Mouse (Mus musculus) regulatory T cell (primary cell): ENCODE data around the gene Ncor2.

Source experiments
- in situ Hi-C: fragments of 300-600 bp; cut with MboI, MseI; formaldehyde crosslinking; loops from one replicate; pipeline ENCODE4 v1.15.1; 2025; ENCODE audit warnings: high pct_unique_total_duplicates

The Ncor2 gene

DNA sequence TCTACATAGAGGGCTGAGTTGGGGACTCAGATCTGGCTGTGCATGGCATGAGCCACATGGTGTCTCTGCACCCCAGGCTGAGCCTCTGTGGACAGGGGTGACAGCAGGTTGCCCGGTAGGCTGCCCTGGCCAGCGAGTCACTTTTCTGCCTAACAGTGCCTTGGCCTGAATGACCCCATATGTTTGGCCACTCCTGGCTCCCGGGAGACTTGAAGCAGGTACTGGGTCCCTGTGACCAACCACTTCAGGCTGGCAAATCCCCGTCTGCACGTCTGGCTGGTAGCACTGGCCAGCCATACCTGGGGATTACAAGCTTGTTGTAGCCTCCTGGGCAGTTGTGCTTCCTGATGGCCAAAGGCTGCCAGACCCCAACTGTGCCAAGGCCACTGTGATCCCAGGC, 109.1 kb downstream of the Ncor2 start:
- in situ Hi-C loops, result no loop called here

DNA sequence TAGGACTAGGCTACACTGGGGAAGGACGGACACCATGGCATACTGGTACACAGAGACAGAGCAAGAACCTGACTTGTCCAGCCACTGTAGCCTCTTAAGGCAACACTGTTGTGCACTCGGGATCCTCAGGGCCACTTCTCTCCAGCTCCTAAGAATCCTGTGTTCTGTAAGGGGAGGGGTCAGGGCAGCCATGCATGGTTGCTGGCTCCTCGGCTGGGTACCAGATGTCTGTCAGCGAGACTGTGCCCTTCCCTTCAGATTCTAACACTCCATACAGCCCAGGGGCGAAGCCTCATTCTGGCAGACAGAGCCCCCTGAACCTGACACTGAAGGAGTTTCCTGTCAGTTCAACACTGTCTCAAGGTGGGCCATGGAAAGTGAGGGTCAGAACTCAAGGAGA, 109.6 kb downstream of the Ncor2 start:
- in situ Hi-C loops, result no loop called here

DNA sequence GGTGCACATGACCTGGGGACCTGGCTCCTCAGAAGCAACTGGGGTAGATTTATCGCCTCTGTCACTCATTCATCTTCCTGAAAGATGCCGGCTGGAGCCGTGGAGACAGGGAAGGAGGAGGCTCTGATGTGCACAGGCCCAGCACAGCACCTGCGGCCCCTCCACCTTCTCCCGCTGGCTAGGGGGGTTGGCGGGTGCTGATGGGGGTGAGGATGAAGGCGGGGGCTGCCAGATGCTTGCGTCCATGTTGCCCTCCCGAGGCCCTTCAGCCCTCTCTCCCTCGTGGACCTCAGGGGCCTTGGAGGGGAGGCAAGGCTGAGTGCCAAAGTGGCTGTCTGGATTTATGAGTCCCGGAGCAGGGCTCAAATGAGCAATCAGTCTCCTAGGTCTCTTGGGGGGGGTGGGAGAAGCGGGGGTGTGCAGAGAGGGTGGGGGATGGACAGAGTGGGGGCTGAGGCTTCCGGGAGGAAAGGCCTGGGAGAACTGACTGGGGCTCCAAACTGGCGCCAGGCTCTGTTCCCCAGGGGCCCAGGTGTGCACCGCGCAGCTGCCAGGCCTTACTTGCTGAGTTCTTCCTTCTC, 110.6 kb downstream of the Ncor2 start:
- in situ Hi-C loops, result no loop called here

DNA sequence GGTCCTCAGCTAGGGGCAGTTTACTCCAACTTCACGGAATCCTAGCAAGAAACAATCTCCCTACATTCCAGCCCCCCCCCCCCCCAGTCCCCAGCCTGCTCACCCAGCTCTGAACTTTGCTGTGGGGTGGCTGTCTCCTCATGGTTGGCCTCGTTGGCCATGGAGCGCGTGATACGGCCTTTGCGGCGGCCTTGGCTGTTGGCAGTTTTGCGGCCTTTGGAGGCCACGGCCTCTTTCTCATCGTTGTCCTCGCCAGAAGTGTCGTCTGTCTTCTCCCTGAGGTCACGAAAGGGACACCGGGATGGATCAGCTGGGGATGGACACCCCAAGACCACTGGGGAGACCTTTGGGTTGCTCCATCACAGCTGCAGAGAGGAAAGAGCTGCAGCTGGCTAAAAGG, 111.3 kb downstream of the Ncor2 start:
- in situ Hi-C loops, result no loop called here

DNA sequence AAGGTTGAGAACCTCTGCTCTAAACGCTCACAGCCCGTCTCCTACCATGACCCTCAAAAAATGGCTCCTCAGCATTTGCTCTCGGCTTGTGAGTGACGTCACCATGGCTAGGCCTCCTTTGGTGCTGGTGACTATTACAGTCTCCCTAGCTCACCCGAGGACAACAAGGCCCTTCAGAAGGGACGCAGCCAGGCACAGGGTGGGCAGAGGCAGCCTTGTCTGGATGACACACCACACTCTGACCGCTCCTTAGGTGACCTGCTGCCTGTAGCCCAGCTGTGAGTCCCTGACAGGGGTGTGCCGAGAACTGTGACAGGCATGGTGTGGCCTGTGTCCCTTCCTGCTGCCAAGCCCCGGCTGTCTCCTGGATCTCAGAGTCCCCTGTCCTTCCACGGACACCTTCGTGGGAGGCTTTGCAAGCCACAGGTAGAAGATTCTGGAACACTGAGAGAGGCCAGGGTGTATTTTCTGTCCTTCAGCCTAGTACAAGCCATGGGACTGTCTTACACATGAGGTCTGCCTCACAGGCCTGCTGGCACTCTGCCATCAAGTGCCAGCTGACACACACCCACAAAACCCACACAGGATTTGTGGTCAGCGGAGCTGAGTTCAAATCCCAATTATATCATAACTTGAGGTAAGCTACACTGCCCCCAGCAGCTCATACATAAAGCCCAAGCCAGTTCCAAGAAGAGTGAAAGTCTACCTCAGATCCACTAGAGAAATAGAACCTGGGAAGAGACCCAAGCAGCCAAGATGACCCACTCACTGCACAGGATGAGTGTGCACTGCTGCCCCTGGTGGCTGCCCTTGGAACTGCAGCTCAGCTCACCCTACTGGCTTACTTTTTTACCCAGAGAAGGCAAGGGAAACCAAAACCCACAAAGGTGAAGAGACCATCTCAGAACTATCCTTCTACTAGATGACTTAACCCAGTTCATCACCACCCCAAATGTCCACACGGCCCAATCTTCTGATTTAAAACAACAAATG, 112.2 kb downstream of the Ncor2 start:
- in situ Hi-C loops, result no loop called here

DNA sequence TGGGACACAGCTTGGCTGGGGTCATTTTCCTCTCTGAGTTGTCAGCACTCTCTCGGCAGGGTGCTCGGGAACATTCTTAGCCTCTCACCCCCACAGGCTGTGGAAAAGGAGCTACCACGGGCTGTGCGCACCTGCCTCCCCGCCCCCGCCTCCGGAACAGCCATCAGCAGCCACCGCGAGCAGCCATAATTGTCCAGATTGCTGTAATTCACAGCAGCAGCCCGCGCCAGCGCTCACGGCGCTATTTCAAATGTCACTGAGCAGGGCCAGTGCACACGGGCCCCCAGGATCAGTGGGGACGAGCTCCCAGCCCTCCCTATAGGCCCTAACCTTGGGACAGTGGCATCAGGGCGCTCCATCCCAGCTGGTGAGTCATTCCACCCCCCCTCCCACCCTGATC, 116.0 kb downstream of the Ncor2 start:
- in situ Hi-C loops, result no loop called here

DNA sequence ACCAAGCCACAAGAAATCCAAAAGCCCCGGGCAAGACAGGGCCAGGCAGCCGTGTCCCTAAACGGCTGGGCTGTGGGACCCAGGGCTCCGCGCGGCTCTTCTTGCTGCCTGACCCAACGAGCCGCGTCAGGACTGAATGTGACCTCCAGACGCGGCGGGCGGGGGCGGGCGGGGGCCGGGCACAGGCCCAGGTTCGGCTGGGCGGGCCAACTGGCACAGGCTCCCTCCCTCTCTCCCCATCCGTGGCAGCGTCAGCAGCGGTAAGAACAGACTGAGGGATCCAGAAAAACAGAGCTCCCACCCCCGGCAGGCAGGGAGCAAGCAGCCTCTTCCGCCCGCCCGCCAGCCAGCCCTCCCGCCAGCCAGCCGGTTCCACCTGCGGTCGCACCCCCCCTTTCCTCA, 120.8 kb downstream of the Ncor2 start:
- in situ Hi-C loops, result no loop called here

DNA sequence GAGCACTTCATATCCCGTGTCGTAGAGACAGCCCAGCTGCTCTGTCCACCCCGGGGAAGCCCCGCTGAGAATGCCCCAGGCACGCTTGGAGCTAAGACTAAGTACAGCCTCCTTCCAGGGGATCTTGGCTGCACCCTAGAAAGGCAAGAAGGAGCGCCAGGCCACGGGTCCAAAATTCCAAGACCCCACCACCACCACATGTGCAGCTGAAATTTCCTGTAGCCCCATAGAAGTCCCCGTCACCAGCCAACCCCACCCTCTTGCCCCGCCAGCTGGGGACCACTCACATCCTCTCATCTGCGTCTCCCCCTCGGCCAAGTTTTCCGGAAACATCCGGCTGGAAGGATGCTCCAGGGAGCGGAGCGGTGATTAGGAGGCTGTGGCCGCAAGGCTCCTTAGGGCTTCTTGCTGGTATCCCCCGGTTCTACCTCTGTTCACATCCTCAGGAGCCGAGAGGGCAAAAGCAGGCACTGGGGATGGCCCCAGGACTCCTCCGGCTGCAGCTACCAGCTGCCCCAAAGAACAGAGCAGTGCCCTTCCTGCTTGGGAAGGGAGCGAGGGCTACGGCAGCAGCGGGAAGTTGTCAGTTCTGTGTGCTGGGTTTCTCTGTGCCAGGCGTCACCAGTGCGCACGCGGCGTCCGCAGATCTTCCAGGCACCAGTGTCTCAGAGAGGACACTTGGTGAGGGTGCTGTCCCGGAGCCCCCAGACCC, 121.3 kb downstream of the Ncor2 start:
- in situ Hi-C loops, result no loop called here

DNA sequence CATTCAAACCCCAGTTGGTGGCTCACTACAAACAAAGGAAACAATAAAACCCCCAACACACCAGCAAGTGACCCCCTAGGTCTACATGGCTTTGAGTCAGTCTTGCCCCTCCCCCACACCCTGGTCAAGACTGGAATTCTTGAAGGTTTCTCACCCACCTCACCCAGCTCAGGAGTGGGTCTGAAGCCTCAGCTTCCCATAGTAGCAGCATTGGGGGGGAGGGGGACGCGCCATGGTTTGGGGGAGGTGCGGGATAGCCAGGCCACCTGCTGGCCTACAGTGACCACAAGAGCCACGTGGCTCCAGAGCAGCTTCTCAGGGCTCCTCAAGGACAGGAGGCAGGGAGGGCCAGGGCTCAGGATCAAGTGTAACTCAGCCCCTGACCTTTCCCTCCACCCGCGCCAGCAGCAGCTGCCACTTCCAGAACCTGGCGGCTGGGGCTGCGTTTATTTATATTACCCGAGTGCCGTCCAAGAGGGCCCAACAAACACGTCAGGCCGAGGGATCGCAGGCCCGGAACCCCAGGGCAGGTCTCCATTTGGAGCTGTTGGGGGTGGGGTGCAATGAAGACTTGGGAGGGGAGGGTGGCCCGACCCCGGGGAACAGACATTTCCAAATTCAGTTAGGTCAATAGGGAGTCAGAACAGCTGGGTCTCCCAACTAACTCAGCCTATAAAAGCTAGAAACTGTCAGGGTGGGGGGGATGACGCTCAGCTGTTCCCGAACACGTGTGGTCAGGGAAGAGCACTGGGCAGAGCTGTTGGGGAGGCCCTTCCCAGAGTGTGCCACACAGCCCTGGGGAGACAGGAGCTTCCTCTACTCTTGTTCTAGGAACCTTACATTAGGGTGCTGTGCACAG, 122.1 kb downstream of the Ncor2 start:
- in situ Hi-C loops, result no loop called here

DNA sequence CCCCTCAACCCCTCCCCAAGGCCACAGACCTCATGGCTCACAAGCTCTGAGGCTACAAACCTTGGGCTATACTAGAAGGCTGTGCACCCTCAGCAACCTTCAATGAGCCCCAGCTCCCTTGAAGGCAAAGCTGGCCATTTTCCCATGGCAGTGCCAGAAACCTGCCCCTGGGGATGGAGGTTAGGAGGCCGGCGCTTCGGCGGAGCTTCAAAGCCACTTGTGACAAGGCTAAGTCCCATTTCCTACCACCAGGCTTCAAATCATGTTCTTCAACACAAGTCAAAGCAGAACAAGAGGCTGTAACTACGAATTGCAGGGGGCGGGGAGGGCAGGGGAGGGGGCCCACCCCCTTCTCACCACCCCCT, 122.7 kb downstream of the Ncor2 start:
- in situ Hi-C loops, result no loop called here

DNA sequence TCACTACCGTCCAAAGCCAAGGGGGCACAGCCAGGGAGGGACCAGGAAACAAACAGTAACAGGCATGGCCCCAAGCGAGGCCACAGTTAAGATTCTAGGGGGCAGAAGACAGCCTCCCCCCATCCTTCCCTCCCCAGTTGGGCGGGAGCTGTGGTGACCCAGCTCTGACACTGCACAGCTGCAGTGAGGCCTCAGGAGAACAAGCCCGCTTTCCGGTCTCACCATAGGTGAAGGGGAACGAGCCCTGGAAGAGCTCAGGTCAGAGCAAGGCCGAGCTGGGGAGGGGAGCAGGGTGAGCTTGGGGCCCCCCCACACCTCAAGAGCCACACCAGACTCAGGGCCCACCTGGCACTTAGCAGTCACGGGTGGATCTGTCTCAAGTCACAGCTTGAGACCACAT, 123.1 kb downstream of the Ncor2 start:
- in situ Hi-C loops, result no loop called here

DNA sequence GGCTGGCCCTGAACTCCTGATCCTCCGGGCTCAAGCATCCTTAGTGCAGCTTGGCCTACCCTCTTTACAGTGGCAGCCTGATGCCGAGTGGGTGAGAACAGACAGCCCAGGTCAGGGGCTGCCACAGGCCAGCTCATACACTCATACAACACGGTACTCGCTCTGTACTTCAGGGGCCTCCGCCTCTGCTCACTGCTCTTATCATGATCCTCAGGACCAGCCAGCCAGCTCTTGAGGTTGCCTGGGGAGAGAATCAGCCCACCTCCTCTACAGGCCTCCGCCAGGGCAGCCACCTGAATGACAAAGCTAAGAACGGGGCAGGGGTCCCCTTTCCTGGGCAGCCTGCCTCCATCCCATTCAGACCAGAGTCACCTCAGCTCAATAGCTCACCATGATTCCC, 125.4 kb downstream of the Ncor2 start:
- in situ Hi-C loops, result no loop called here

DNA sequence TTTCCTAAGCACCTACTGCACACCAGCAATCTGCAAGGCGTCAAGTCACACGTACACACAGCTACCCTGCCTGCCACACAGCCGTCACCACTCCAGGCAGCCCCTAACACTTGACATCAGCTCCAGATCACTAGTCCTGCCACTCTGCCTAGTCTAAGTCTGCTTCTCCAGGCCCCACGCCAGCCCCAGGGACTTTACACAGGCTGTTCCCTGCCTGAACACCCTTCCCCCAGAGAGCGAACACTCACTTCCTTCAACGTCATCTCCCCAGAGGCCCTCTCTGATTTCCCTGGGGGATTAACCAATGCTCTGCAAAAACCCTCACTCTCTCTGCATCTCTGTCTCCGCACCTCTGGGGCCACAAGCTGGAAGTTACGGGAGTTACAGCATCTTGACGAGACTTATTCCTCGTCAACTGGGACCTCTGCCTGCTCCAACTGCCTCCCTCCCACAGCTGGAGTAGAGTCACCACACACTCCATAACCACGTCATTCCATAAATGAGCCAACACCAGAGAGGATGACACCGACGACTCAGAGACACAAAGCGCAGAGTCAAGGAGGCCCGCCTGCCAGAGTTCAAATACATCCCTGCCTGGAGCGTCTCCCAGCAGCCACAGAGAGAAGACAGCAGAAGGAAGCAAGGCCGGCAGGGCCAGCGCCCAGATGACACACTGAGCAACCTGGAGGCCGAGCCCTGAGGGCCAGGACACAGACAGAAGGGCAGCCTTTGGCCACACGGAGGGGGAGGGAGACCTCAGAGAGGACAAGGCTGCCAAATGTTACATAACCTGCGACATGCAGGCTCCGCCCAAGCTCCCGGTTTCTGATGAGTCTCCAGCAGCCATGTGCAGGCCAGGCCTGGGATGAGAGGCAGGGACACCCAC, 126.2 kb downstream of the Ncor2 start:
- in situ Hi-C loops, result no loop called here

DNA sequence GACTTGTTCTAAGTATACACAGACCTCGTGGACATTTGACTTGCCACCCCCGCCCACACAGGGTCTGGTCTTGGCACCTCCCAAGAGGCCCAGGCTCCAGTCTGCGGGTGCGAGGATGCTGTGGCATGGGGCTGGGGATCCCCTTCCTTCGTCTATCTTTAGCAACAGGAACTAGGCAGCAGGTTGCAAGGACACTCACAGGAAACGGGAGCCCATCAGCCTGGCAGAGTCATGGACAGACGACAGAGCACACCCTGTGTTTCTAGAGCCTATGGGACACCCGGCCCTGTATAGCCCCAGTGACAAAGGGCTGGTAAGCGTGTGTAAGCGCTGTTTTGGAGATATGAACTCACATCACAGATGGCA, 126.8 kb downstream of the Ncor2 start:
- in situ Hi-C loops, result no loop called here

DNA sequence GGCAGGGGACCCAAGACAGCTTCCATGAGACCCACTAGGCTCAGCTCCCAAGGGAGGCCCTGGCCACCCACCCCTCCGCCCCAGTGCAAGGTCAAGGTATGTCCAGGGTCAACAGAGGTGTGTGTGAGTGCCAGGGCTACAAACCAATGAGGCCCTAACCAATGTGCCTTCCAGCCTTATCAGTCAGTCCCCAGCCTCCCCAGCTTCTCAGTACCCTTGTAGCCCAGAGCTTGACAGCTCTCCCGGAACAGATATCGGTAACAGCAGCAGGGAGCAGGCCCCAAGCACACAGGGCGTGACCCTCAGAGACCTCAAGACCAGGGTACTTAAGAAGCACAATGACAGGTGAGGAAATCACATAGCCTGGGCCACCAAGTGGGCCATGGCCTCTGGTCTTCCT, 129.5 kb downstream of the Ncor2 start:
- in situ Hi-C loops, result no loop called here

DNA sequence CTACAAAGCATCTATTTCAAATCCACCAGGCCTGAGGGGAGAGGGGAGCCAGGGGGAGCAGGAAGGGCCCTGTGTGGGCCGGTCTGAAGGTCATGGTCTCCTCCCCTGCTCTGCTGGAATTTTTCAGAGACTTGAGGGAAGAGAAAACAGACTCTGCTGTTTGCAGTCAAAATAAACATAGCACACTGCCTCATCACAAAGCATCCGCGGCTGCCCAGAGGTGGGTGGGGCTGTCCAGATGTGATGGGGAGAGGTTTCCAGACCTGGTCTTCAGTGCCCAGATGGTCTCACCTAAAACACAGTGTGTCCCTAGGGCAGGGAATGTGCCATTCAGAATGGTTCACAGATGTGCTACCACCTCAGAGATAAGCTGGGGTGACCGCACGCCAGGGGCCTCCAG, 132.6 kb downstream of the Ncor2 start:
- in situ Hi-C loops, result no loop called here

DNA sequence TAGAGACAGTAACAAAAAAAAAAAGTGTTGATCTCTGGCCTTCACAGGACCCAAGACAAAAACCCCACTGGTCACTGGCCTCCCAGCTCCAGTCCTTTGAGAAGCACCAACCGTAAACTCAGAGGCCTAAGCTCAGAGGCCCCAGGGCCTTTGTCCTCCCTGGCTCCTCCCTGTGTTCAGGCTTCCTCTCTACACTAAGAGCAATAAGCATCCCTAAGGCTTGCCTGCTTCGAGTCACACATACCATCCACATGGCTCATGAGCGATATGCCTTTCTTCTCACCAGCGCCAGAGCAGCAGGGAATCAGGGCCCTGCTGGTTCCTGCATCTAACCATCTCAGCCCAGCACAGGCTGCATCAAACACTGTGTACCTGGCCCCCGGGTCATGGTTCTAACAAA, 133.8 kb downstream of the Ncor2 start:
- in situ Hi-C loops, result no loop called here

DNA sequence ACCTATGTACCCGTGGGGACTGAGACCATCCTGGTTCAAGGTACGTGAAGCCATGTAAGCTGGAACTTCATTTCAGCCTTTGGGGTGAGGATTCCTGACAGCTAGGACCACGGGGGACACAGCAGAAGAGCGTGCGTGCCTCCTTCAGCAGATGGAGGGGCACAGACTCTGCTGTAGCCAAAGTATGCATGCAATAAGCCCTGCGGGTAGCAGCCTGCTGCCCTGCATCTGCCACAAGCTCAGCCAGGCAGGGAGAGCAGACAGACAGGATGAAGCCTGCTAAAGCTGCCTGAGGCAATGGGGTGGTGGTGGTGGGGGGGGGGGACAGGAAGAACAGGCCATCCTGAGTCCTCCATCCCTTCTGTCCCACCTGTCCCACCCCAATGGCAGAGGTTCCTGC, 135.6 kb downstream of the Ncor2 start:
- in situ Hi-C loops, result no loop called here

DNA sequence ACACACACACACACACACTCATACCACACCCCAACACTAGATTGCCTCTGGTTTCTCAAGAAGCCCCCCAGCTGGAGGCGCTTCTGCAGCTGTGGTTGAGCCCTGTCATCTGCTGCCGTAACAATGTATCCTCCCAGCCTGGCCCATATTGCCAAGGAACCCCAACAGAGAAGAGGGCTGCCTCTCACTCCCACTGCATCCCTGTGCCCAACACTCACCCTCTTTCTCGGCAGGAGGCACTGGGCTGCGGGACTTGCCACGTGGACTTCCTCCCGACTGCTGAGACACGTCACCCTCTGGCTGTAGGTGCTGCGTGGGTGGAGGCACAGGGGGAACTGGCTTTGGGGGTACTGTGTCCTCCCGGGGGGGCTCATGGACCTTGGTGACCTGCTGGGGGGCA, 137.4 kb downstream of the Ncor2 start:
- in situ Hi-C loops, result no loop called here

DNA sequence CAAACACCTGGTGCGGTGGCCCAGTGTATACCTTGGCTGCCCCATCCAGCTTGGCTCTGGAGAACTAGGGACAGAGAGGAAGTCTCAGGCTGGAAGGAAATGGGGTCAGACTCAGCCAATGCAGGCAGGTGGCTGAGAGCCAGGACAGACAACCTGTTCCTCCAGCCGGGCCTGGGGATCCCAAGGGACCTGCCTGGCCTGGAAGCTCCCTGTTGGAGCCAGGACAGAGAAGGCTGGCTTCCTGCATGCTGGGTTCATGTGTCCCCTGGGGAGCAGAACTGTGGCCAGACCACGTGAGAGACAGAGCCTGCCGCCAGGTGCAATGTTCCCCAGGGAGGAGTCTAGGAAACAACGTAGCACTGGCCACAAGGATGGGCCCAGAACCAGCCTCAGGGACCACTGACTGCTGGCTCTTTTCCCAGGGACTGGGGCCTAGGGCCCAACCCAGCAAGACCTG, 138.9 kb downstream of the Ncor2 start:
- in situ Hi-C loops, result no loop called here
